Comparison of ENCODE assay signal across 8 mouse cellular contexts in genomic region chr14:78850666-78851065, GRCm38 (mm10). TPM values are rescaled to one million over a fixed set of nuclear protein-coding genes. Genes with fewer than 3 reads are reported as not detected.
DNase-seq lines count a peak whose midpoint lies in the region; ATAC-seq and TF ChIP-seq lines count a peak whose summit lies in the region.

No protein-coding gene starts in this region.

- no peak for ATAC-seq in heart, embryonic 12.5 days (ENCODE audit: insufficient number of reproducible peaks, low FRiP score)
- ATAC-seq in kidney, postnatal 0 days (replicated peaks; ENCODE audit: low FRiP score, low read depth): peak; percentile 71
- no peak for ATAC-seq in midbrain, postnatal 0 days (ENCODE audit: low FRiP score)

- H3K27ac ChIP-seq in heart, embryonic 12.5 days (ENCODE audit: poor library complexity, severe bottlenecking): peak overlapping the region; percentile 28; the same call in 1 of the 2 replicates
- H3K27ac ChIP-seq in kidney, postnatal 0 days: 0 out of 2 replicates have a peak overlapping the region, but pooled peaks have one; percentile 25
- H3K27ac ChIP-seq in midbrain, postnatal 0 days (ENCODE audit: low read depth, low read length): no peak overlapping the region

- no peaks in the 10 kb centered on the region for H3K36me3 ChIP-seq in heart, embryonic 12.5 days
- H3K36me3 ChIP-seq in kidney, postnatal 0 days (ENCODE audit: insufficient read depth, low read length): no peaks in the 10 kb centered on the region
- no peaks in the 10 kb centered on the region for H3K36me3 ChIP-seq in midbrain, postnatal 0 days (ENCODE audit: insufficient read depth, low read length)

- H3K9me3 ChIP-seq in heart, embryonic 12.5 days (replicated peaks): no peaks in the 10 kb centered on the region
- H3K9me3 ChIP-seq in kidney, postnatal 0 days (replicated peaks; ENCODE audit: low read length): no peaks in the 10 kb centered on the region
- no peaks in the 10 kb centered on the region for H3K9me3 ChIP-seq in midbrain, postnatal 0 days (ENCODE audit: low read length)

- H3K4me2 ChIP-seq in heart, embryonic 12.5 days: peak overlapping the region; percentile 45
- no peak overlapping the region for H3K4me2 ChIP-seq in kidney, postnatal 0 days (ENCODE audit: low read length)
- H3K4me2 ChIP-seq in midbrain, postnatal 0 days (ENCODE audit: low read depth, low read length, poor library complexity, severe bottlenecking): 0 out of 2 replicates have a peak overlapping the region, but pooled peaks have one; percentile 4

- peaks cover 15% of the 10 kb centered on the region for H3K4me1 ChIP-seq in heart, embryonic 12.5 days (replicated peaks)
- peaks cover 11% of the 10 kb centered on the region; the same call in 1 of the 2 replicates for H3K4me1 ChIP-seq in kidney, postnatal 0 days (replicated peaks; ENCODE audit: insufficient read depth, low read length)
- H3K4me1 ChIP-seq in midbrain, postnatal 0 days (ENCODE audit: insufficient read depth, low read length): no peaks in the 10 kb centered on the region

- no peak overlapping the region for H3K4me3 ChIP-seq in heart, embryonic 12.5 days
- no peak overlapping the region for H3K4me3 ChIP-seq in kidney, postnatal 0 days (replicated peaks; ENCODE audit: low read depth, low read length)
- H3K4me3 ChIP-seq in midbrain, postnatal 0 days (ENCODE audit: low read depth, low read length): no peak overlapping the region

- no peak overlapping the region for H3K9ac ChIP-seq in heart, embryonic 12.5 days
- 0 out of 2 replicates have a peak overlapping the region, but pooled peaks have one; percentile 13 for H3K9ac ChIP-seq in kidney, postnatal 0 days (ENCODE audit: low read depth, low read length)
- H3K9ac ChIP-seq in midbrain, postnatal 0 days (replicated peaks; ENCODE audit: low read length, poor library complexity, severe bottlenecking): no peak overlapping the region

- no peak for TF ChIP-seq CTCF in kidney, postnatal 0 days (IDR thresholded peaks at IDR 0.05; ENCODE audit: low read depth)
- no peak for TF ChIP-seq CTCF in midbrain, postnatal 0 days (IDR thresholded peaks at IDR 0.05)

- 24% methylated on average over 8 of the region's 8 CpGs for WGBS in heart, embryonic 12.5 days
- WGBS in kidney, postnatal 0 days: 18% methylated on average over 8 of the region's 8 CpGs
- 30% methylated on average over 8 of the region's 8 CpGs for WGBS in midbrain, postnatal 0 days

- H3K27me3 ChIP-seq in heart, embryonic 12.5 days (replicated peaks): no peaks in the 10 kb centered on the region
- no peaks in the 10 kb centered on the region for H3K27me3 ChIP-seq in kidney, postnatal 0 days (ENCODE audit: insufficient read depth, low read length)
- H3K27me3 ChIP-seq in midbrain, postnatal 0 days (ENCODE audit: insufficient read depth, low read length): no peaks in the 10 kb centered on the region

- DNase-seq in adrenal gland, adult 2 months: peak; percentile 42
- no peak for DNase-seq in adrenal gland, postnatal 25 days
- peak; percentile 67 for DNase-seq in kidney, postnatal 0 days (ENCODE audit: low spot score)
- DNase-seq in midbrain, postnatal 0 days (ENCODE audit: low spot score): peak; percentile 8
- no peak for DNase-seq in urinary bladder, postnatal 10 days (ENCODE audit: low spot score)
- DNase-seq in frontal cortex, postnatal 36 days (ENCODE audit: low spot score in 2 of 2): no peak
- DNase-seq in testis, postnatal 10 days (ENCODE audit: low spot score): no peak

RNA-seq across cellular contexts. Expression of gene Vwa8, which starts 1.8 kb away (rescaled TPM):
- 100 to 1,000 TPM; 154 to 156 TPM for total RNA-seq in adrenal gland, adult 2 months (2021)
- 21.8 and 22.4 TPM in 2 replicates for polyA plus RNA-seq in adrenal gland, adult 2 months (2012; rRNA removed)
- 136 and 144 TPM in 2 replicates for total RNA-seq in adrenal gland, postnatal 25 days (2021)
- polyA plus RNA-seq in heart, embryonic 12.5 days (2016; fragmentation: Nextera tagmentation; extraction: Ambion mirVana): 19.8 and 22.7 TPM in 2 replicates
- 18.2 and 20.9 TPM in 2 replicates for polyA plus RNA-seq in kidney, postnatal 0 days (2015; fragmentation: Nextera tagmentation; extraction: Ambion mirVana)
- 18.1 and 19.5 TPM in 2 replicates for total RNA-seq in midbrain, postnatal 0 days (2014; rRNA removed)
- polyA plus RNA-seq in midbrain, postnatal 0 days (2015; fragmentation: Nextera tagmentation; extraction: Ambion mirVana): 7.1 and 8.1 TPM in 2 replicates

Comparison
In these comparisons a context has a peak if more than half of its experiments do, and no peak if none do; other contexts are left out.
1. DNase-seq: peak in adrenal gland, adult 2 months (single experiment), kidney, postnatal 0 days (single experiment) and midbrain, postnatal 0 days (single experiment); none in adrenal gland, postnatal 25 days (single experiment), urinary bladder, postnatal 10 days (single experiment), frontal cortex, postnatal 36 days (0 of 2) and testis, postnatal 10 days (single experiment).